Mouse (Mus musculus): Measurements from ENCODE around the gene Nxph4. TPM values are rescaled to one million over a fixed set of nuclear protein-coding genes. Genes with fewer than 3 reads are reported as not detected.
A peak's percentile ranks its signal among the peaks of the same experiment; 100 is the strongest.

Gene Nxph4
- polyA plus RNA-seq, 1 experiment from 2014 or later: 0.10 TPM

DNA sequence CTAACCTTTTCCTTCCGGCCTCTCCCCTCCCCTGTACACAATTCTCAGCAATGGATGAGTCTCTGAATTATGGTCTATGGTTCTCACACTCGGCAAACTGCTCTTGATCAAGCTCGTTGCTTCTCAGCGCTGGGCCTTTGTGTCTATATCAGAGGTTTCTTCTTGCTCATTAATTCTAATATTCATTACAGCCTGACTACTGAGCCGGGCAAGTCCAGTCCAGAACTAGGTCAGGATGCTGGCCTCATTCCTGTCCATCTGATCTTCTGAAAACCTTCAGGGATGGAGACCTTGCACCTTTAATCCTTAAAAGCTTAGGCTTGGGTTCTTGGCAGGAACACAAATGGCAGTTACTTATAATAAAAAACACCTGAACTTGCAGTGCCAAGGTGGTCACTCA is 34.8 kb downstream of the Nxph4 start:
- Histone ChIP-seq H3K4me3 (no peak overlapping the region), H3K36me3 (peaks cover 60% of the 10 kb centered on the region), H3K27ac (no peak overlapping the region), H3K4me1 (peaks cover 11% of the 10 kb centered on the region), H3K9ac (no peak overlapping the region), H3K27me3 (replicated peaks) (0 out of 2 replicates have a peak, but pooled peaks cover 4% of the 10 kb centered on the region), H3K4me2 (no peak overlapping the region), H3K9me3 (replicated peaks) (no peaks in the 10 kb centered on the region)
- ATAC-seq: no peak
- 70% methylated on average over 5 of the region's 5 CpGs for WGBS (ENCODE audit: insufficient replicate concordance)

DNA sequence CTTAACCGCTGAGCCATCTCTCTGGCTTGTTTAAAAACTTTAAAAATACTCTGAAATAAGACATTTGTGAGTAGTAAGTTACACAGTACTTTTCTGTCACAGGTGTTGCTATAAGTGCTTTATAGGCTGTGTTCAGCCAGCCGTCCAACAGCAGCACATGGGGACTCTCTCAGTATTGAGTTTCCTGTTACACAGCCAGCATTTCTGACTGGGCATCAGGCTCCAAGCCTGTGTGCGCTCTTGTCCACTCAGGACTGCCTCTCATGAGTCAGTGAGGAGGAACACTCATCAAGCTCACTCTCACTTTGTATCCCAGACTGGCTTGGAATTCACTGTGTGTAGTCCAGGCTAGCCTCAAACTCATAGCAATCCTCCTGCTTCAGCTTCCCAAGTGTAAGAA is 38.2 kb downstream of the Nxph4 start:
- no peak for ATAC-seq
- no peak overlapping the region for H3K4me3 ChIP-seq
- no peak overlapping the region for H3K4me2 ChIP-seq
- H3K27ac ChIP-seq: no peak overlapping the region
- peaks cover 6% of the 10 kb centered on the region for H3K4me1 ChIP-seq
- H3K36me3 ChIP-seq: peaks cover 91% of the 10 kb centered on the region
- H3K9ac ChIP-seq: no peak overlapping the region
- H3K9me3 ChIP-seq (replicated peaks): no peaks in the 10 kb centered on the region
- 82% methylated on average over 3 of the region's 3 CpGs for WGBS (ENCODE audit: insufficient replicate concordance)
- H3K27me3 ChIP-seq (replicated peaks): no peaks in the 10 kb centered on the region

DNA sequence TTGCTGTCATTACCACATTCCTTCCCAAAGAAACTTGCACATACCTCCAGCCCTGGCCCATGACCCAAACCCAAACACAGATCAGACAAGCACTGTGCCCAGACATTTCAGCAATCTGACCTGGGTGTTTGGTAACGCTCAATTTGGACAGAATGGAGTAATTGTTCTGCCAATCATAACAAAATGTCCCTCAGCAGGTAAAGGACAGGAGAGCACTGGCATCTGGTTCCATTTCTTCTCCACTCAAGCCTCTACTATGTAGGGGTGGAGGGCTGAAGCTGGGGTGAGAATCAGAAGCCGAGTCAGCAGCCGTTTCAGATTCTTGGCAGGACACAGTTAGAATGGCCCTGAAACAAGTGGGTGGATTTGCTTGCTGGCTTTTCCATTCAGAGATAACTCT is 42.2 kb downstream of the Nxph4 start:
- Histone ChIP-seq H3K36me3 (peaks cover 90% of the 10 kb centered on the region), H3K27ac (no peak overlapping the region), H3K9me3 (replicated peaks) (no peaks in the 10 kb centered on the region), H3K4me3 (no peak overlapping the region), H3K9ac (no peak overlapping the region), H3K4me1 (no peaks in the 10 kb centered on the region), H3K4me2 (no peak overlapping the region), H3K27me3 (replicated peaks) (no peaks in the 10 kb centered on the region)
- WGBS (ENCODE audit: insufficient replicate concordance): 80% methylated on average over 3 of the region's 3 CpGs
- no peak for ATAC-seq

DNA sequence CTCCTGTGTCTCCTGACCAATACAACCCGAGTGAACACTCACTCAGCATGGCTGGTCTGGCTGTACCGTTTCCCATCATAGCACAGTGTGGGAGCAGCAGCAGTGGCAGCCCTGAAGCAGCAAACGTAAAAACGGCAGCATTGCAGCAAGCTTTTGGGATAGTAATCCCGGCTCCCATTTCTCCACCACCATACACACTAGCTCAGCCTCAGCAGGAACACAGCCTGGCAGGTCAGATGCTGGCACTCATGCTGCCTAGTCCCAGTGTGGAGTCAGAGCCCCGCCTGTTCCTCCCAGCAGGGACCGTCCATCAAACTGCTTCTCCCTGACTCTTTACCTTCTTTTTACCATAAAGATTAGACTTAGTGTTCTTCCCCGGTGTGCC is 43.2 kb downstream of the Nxph4 start:
- no peaks in the 10 kb centered on the region for H3K27me3 ChIP-seq (replicated peaks)
- no peak overlapping the region for H3K27ac ChIP-seq
- H3K4me3 ChIP-seq: no peak overlapping the region
- ATAC-seq: no peak; the same call in 1 of the 2 replicates
- H3K9ac ChIP-seq: no peak overlapping the region
- H3K4me2 ChIP-seq: no peak overlapping the region
- 82% methylated on average over 8 of the region's 8 CpGs for WGBS (ENCODE audit: insufficient replicate concordance)
- peaks cover 87% of the 10 kb centered on the region for H3K36me3 ChIP-seq
- H3K9me3 ChIP-seq (replicated peaks): no peaks in the 10 kb centered on the region
- no peaks in the 10 kb centered on the region for H3K4me1 ChIP-seq

DNA sequence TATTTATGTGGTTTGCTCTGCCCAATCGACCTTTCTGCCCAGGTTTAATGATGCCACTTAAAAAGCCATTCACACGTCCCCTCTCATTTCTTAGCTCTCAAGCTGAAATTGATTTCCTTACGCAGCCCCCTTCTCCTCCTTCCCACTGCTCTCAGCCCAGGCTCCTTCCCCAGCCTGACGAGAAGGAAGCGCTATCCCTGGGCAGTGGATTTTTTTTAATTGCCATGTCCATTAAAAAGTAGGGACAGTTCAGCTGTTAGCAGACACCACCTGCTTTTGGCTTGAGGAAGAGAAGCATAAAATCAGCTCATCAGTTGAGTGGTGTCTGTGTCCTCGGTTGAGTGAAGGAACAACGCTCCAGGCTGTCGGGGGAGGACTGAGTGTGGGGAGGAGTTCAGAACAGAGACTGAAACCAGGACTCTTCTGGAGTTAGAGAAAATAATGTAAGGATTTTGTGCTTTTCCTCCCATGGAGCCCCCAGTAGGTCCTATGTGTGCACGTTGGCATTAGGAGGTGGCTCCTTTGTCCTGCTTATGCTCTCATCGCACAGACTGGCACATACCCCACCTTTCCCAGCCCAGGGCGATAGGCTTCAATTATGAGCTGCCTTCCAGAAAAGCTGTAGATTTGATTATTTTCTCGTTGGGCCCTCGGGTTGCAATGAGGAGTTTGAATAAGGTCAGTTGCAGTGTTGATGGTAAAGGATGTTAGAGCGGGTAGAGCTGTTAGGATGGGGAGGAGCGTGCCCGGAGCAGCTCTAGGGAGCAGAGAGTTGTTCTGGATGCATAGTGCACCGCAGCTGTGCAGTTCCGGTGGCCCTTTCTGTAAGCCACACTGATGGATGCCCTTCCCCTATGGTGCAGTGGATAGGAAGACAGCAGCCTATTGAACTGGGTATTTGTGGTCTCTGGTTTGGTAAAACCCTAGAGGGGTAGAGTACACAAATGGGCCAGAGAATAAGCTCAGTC is 43.9 kb downstream of the Nxph4 start:
- Histone ChIP-seq H3K4me1 (no peaks in the 10 kb centered on the region), H3K4me3 (no peak overlapping the region), H3K27ac (no peak overlapping the region), H3K27me3 (replicated peaks) (no peaks in the 10 kb centered on the region), H3K4me2 (no peak overlapping the region), H3K9ac (no peak overlapping the region), H3K9me3 (replicated peaks) (no peaks in the 10 kb centered on the region), H3K36me3 (peaks cover 85% of the 10 kb centered on the region)
- 84% methylated on average over 18 of the region's 18 CpGs for WGBS (ENCODE audit: insufficient replicate concordance)
- ATAC-seq: no peak

DNA sequence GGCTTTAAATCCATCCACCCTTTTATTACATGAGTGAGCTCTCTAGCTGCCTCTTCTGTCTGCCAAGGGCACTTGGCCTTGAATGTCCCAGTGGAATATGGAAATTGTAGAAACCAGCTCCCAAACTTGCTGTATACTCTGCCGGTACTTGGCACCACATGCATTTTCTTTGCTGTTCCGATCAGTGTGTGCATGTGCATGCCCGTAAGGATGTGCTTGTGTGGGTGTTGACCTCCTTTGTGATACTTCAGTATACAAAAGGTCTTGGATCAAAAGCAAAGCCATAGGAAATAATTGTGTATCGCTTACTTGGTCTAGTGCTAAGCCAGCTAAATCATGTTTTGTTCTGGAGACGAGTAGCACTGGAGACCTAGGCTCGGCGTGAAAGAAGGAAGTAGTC is 45.5 kb downstream of the Nxph4 start:
- H3K27me3 ChIP-seq (replicated peaks): no peaks in the 10 kb centered on the region
- no peaks in the 10 kb centered on the region for H3K9me3 ChIP-seq (replicated peaks)
- 84% methylated on average over 7 of the region's 7 CpGs for WGBS (ENCODE audit: insufficient replicate concordance)
- H3K9ac ChIP-seq: no peak overlapping the region
- H3K4me3 ChIP-seq: no peak overlapping the region
- no peaks in the 10 kb centered on the region for H3K4me1 ChIP-seq
- H3K27ac ChIP-seq: no peak overlapping the region
- ATAC-seq: no peak
- H3K36me3 ChIP-seq: peaks cover 85% of the 10 kb centered on the region
- H3K4me2 ChIP-seq: no peak overlapping the region

DNA sequence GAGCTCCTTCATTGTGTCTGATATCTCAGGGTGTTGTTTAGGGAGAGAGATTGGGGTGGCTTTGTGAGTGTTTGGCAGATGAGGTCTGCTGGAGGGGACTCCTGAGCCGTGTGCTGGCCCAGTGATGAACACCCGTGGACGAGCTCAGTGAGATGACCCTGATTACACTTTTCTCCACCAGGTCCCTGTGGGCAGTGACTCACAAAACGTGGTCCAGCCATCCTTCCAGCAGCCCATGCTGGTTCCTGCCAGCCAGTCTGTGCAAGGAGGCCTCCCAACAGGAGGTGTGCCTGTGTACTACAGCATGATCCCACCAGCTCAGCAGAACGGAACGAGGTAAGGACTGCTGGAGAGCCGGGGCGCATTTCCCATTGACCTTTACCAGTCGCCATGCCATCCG is 49.1 kb downstream of the Nxph4 start:
- 77% methylated on average over 10 of the region's 10 CpGs for WGBS (ENCODE audit: insufficient replicate concordance)
- H3K9me3 ChIP-seq (replicated peaks): no peaks in the 10 kb centered on the region
- H3K9ac ChIP-seq: no peak overlapping the region
- no peaks in the 10 kb centered on the region for H3K27me3 ChIP-seq (replicated peaks)
- no peak overlapping the region for H3K4me2 ChIP-seq
- H3K27ac ChIP-seq: no peak overlapping the region
- no peak for ATAC-seq
- H3K4me3 ChIP-seq: no peak overlapping the region
- peaks cover 72% of the 10 kb centered on the region for H3K36me3 ChIP-seq
- no peaks in the 10 kb centered on the region for H3K4me1 ChIP-seq

DNA sequence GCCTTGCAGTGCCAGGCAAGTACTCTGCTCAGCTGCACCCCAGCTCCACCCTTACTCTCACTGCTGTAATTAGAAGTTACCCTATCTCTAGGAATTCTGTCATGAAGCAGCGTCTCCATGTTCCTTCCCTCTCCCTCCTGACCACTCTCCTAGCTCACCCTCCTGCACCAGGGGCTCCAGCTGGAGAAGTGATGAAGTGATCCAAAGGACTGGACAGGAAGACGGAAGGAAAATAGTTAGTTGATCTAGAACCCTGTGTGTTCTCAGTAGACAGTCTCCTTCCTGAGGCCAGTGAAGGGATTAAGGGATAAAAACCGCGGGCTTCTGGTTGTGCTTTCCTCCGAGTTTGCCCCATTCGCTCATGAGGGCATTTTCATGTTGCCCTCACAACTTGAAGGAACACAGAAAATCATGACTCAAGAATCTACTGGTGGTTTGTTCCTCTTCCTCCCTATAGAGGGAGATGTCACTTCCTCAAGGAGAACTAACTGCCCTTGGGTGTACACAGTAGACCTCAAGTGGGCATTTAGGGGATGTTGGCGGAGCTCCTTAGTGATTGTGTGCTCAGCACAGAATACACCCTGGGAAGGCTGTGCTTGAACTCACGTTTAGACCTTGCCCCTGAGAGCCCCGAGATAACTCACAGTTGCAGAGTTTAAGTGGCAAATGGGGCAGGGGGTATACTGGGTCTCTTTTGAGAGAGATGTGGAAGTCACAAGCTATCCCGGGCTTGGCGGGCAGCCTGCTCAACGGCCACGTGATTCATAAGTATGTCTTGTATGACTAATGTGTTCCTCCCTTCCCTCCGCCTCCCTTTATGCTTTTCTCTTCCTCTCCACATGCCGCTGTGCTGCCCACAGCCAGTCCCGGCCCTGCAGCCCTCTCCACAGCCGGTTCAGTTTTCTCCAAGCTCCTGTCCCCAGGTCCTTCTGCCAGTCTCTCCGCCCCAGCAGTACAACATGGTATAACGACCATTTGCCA is 53.2 kb downstream of the Nxph4 start:
- H3K4me3 ChIP-seq: no peak overlapping the region
- no peaks in the 10 kb centered on the region for H3K9me3 ChIP-seq (replicated peaks)
- no peak overlapping the region for H3K27ac ChIP-seq
- no peak overlapping the region for H3K4me2 ChIP-seq
- peak; percentile 13; the same call in 1 of the 2 replicates for ATAC-seq
- WGBS (ENCODE audit: insufficient replicate concordance): 75% methylated on average over 19 of the region's 19 CpGs
- no peaks in the 10 kb centered on the region for H3K4me1 ChIP-seq
- H3K27me3 ChIP-seq (replicated peaks): no peaks in the 10 kb centered on the region
- peaks cover 67% of the 10 kb centered on the region for H3K36me3 ChIP-seq
- H3K9ac ChIP-seq: no peak overlapping the region

DNA sequence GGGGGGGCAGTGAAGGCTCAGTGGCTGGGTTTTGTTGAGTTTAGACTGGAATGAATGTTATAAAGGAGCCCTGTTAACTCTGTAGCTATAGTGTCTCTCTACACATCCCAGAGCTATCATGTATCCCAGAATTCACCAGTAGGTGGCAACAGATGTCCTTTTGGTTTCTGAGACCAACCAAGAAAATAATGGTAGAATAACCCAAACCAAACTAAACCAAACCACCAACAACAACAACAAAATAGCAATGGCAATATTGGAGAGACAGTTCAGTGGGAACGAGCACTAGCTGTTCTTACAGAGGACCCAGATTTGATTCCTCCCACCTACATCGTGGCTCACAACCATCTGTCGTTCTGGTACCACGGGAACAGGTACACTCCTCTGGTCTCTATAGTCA is 55.2 kb downstream of the Nxph4 start:
- Histone ChIP-seq H3K4me2 (no peak overlapping the region), H3K27ac (no peak overlapping the region), H3K27me3 (replicated peaks) (no peaks in the 10 kb centered on the region), H3K4me3 (no peak overlapping the region), H3K4me1 (no peaks in the 10 kb centered on the region), H3K36me3 (peaks cover 67% of the 10 kb centered on the region), H3K9ac (no peak overlapping the region), H3K9me3 (replicated peaks) (no peaks in the 10 kb centered on the region)
- no peak for ATAC-seq
- 91% methylated on average over 4 of the region's 4 CpGs for WGBS (ENCODE audit: insufficient replicate concordance)

DNA sequence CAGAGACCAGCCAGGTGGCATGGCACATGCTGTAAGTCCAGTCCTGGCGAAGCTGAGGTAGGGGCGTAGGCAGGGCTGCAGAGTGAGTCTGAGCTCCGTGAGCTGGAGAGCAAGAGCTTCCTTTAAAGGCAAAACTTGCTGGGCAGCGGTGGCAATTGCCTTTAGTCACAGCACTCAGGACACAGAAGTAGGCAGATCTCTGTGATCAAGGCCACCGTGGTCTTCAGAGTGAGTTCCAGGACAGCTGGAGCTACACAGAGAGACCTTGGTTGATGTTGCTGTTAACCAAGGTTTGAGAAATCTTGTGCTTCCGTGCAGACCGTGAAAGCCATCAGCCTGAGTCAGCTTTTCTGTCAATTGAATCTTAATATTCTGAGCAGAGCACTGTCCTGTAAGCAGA is 57.1 kb downstream of the Nxph4 start:
- no peak overlapping the region for H3K9ac ChIP-seq
- no peaks in the 10 kb centered on the region for H3K27me3 ChIP-seq (replicated peaks)
- WGBS (ENCODE audit: insufficient replicate concordance): 77% methylated on average over 7 of the region's 7 CpGs
- no peaks in the 10 kb centered on the region for H3K4me1 ChIP-seq
- H3K27ac ChIP-seq: no peak overlapping the region
- H3K36me3 ChIP-seq: peaks cover 71% of the 10 kb centered on the region
- H3K4me2 ChIP-seq: no peak overlapping the region
- no peaks in the 10 kb centered on the region for H3K9me3 ChIP-seq (replicated peaks)
- no peak overlapping the region for H3K4me3 ChIP-seq
- no peak for ATAC-seq

DNA sequence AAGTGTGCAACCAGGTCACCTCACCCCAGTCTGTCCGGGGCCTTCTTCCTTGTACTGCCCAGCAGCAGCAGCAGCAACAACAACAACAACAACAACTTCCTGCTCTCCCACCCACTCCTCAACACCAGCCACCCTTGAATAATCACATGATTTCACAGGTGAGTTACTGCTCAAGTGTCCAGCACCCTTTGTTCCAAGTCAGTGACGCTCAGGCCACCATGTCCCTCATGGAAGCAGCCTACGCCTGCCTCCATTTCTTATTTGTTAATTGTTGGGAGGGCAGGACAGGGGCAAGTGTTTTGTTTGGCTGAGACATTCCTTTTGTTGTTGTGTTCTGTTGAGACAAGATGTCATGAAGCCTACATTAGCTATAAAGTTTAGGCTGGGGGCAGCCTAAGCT is 57.8 kb downstream of the Nxph4 start:
- no peaks in the 10 kb centered on the region for H3K9me3 ChIP-seq (replicated peaks)
- ATAC-seq: no peak
- peaks cover 74% of the 10 kb centered on the region for H3K36me3 ChIP-seq

More for the DNA sequence above, 57.8 kb downstream of the Nxph4 start:
- no peak overlapping the region for H3K4me3 ChIP-seq
- 89% methylated on average over 3 of the region's 3 CpGs for WGBS (ENCODE audit: insufficient replicate concordance)
- no peak overlapping the region for H3K27ac ChIP-seq
- H3K9ac ChIP-seq: no peak overlapping the region
- H3K27me3 ChIP-seq (replicated peaks): no peaks in the 10 kb centered on the region
- peaks cover 6% of the 10 kb centered on the region; the same call in 1 of the 2 replicates for H3K4me1 ChIP-seq
- no peak overlapping the region for H3K4me2 ChIP-seq
